Mouse (Mus musculus) large intestine, adult 2 months (tissue): Measurements from ENCODE around the gene Rasl11a. TPM values are rescaled to one million over a fixed set of nuclear protein-coding genes. Genes with fewer than 3 reads are reported as not detected.
"Not testable (repeated sequence)": the region's sequence is repeated elsewhere in the genome, so short reads cannot be mapped to it uniquely, and the experiment has no call there.

Experiments
- DNase-seq: peaks from one replicate; pipeline ENCODE4 v3.0.0-alpha.2; 2012; ENCODE audit warnings: low read depth, low spot score
- WGBS: fragments of 180-500 bp; shearing (Covaris S2); methylation state at CpG from one replicate; pipeline ENCODE4 v1.1.7; 2018; 5-methylcytosine and 5-hydroxymethylcytosine counted together
- polyA plus RNA-seq: library from polyadenylated mRNA; depleted of rRNA; stranded (reverse); fragments of >200 nt; gene quantifications from 2 replicates; pipeline ENCODE4 v1.2.3, GENCODE M21; 2012; rRNA removed

Gene Rasl11a
- polyA plus RNA-seq, 1 experiment: 6.2 TPM

DNA sequence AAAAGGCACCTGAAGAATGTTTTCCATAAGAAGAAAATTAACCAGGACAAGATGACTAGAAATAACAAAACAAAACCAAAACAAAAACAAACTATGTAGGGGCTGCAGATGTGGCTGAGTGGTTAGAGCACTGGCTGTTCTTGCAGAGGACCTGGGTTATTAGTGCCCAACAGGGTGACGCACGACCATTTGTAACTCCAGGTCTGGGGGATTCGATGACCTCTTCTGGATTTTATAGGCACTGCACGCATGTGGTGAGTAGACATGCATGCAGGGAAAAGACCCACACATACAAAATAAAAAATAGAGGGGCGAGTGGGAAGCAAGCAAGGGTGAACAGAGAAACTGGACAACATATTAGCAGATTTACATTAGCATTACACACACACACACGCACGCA lies 38.2 kb downstream of the Rasl11a start:
- DNase-seq: no peak
- 82% methylated on average over 7 of the region's 7 CpGs for WGBS

DNA sequence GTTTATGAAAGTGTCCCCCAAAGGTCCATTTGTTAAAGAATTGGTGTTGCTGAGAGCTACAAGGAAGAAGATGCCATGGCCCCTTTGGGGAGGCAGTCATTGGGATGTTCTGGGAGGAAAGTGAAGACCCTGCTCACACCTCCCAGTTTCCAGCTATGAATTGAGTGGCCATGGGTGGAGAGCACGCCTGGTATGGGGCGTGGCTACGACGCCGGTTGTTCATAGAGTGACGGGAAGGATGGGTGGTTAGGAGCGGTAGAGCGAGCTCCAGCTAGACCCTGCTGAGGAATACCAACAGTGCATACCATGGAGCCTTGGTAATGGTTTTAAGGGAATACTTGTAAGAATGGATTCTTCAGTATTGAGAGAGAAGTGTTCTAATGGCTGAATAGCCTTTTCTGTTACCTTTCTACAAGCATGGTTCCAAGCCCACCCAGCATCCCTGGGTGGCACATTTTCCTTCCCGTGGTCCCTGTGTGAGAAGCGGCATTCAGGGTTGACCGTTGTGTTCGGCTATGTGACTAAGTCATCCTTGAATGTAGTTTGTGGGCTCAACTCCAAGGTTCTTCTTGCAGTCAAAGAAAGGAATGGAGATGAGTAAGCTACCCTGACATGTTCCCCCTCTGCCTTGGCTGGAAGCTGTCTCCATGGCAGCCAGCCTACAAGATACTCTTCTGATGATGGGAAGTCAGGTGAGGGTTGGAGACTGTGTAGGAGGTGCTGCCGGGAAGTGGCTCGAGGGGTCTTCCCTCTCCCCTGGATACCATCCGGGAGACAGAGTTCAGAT lies 38.8 kb downstream of the Rasl11a start:
- 70% methylated on average over 15 of the region's 15 CpGs for WGBS
- DNase-seq: no peak

DNA sequence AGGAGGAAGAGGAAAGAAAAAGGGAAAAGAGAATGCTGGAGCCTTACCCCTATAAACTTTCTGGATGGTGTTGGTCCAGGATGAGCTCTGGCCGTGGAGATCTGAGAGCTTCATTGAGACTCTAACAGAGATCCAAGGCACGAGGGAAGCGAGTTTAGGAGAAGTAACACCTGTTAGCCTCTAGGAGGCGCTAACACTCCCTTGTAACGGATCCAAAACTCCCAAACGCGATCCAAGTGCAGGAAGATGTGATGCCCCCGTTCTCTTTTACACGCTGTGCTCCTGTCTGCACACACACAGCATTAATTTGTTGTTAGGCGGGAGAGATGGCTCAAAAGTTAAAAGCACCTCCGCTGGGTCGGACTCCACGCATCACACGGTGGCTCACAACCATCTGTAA lies 46.3 kb downstream of the Rasl11a start:
- 25% methylated on average over 14 of the region's 14 CpGs for WGBS

DNA sequence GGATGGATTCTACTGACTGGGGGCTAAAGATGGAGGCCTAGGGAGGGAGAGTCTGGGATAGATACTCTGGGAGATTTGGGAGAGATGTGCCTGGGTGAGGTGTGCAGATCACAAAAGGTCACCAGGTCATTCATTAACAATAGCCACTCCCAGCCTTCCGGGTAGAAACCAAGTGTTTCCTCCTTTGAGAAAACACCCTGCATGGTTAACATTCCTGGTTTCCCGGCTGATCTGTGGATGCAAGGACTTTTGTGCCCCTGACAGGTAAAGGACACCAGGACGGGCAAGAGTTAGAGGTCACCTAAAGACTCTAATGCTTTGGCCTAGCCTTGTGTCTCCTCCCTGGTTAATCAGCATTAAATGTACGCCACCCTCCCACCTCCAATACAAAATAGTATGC lies 48.0 kb downstream of the Rasl11a start:
- DNase-seq: no peak
- WGBS: 70% methylated on average over 4 of the region's 4 CpGs

More for the DNA sequence above, 46.3 kb downstream of the Rasl11a start:
- DNase-seq: no peak

- WGBS: 91% methylated on average over 11 of the region's 11 CpGs
- no peak for DNase-seq
Observed at GRCm38 (mm10) chr5:146893478-146894182, 48.8 kb downstream of the Rasl11a start.

DNA sequence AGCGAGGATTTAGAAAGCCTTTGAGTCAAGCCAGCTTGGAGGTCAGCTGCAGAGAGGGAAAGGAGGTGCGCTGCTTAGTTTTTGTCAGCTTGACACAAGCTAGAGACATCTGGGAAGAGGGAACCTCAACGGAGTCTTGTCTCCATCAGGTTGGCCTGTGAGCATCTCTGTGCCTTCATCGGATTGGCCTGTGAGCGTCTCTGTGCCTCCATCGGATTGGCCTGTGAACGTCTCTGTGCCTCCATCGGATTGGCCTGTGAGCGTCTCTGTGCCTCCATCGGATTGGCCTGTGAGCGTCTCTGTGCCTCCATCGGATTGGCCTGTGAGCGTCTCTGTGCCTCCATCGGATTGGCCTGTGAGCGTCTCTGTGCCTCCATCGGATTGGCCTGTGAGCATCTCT lies 50.8 kb downstream of the Rasl11a start:
- WGBS: 92% methylated on average over 16 of the region's 16 CpGs
- DNase-seq: not testable (repeated sequence)

DNA sequence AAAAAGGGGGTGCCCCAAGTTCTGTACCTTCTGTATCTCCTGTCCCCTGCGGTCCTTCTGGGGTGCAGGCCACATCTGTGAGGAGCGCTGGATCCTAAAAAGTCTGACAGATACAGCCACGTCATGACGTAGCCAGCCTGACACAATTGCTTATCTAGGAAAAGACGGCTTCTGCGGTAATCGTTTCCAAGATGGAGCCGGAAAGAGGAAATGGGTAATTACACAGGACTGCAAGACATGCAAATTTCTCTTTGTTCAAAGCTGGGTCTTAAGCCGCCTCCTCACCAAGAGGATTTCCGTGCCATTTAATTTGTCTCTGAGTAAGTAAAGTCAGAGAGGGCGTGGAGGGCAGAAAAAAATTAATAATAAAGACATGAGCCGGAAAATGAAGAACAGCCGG lies 52.1 kb downstream of the Rasl11a start:
- 78% methylated on average over 13 of the region's 13 CpGs for WGBS
- DNase-seq: no peak

Other genes starting within 250 kb of the Rasl11a start
- 19.1 and 27.3 TPM in 2 replicates for gene Usp12, start 50.1 kb upstream of the Rasl11a start, polyA plus RNA-seq
- 79.3 and 82.8 TPM in 2 replicates for gene Rpl21, start 12.2 kb upstream of the Rasl11a start, polyA plus RNA-seq
- gene Gtf3a, start 103.6 kb downstream of the Rasl11a start, polyA plus RNA-seq: 32.3 and 40.6 TPM in 2 replicates
- gene Mtif3, start 118.7 kb downstream of the Rasl11a start, polyA plus RNA-seq: 11.9 and 13.9 TPM in 2 replicates
- 12.9 and 26.5 TPM in 2 replicates for gene Lnx2, start 231.5 kb downstream of the Rasl11a start, polyA plus RNA-seq
- gene Polr1d, start 232.0 kb downstream of the Rasl11a start, polyA plus RNA-seq: 47.1 and 48.3 TPM in 2 replicates